Mouse (Mus musculus): Measurements from ENCODE around the gene Clnk. TPM values are rescaled to one million over a fixed set of nuclear protein-coding genes. Genes with fewer than 3 reads are reported as not detected.
"Not testable (repeated sequence)": the region's sequence is repeated elsewhere in the genome, so short reads cannot be mapped to it uniquely, and the experiment has no call there.

The Clnk gene
- polyA plus RNA-seq (2017; shearing (Covaris generic)) = not detected

GRCm38 (mm10) chr5:38876622-38877021, at the start of gene Clnk:
Gene Clnk (minus strand): TSS chr5:38876812.
- no peak for ATAC-seq

GRCm38 (mm10) chr5:38905271-38905670, 28.7 kb upstream of the Clnk start:
- no peak for ATAC-seq

- ATAC-seq = no peak
These were observed 28.0 kb upstream of the Clnk start for GRCm38 (mm10) chr5:38904528-38905044.

- no peak for ATAC-seq
These were observed 26.3 kb upstream of the Clnk start for GRCm38 (mm10) chr5:38902889-38903288.

GRCm38 (mm10) chr5:38899051-38899450, 22.4 kb upstream of the Clnk start:
- no peak for ATAC-seq

- no peak for ATAC-seq
These were observed 12.0 kb upstream of the Clnk start for GRCm38 (mm10) chr5:38888646-38889045.

- no peak for ATAC-seq
These were observed 10.1 kb upstream of the Clnk start for GRCm38 (mm10) chr5:38886623-38887275.

- ATAC-seq = not testable (repeated sequence)
These were observed 6.0 kb upstream of the Clnk start for GRCm38 (mm10) chr5:38882635-38883034.

GRCm38 (mm10) chr5:38881728-38882620, 5.4 kb upstream of the Clnk start:
- ATAC-seq = no peak

GRCm38 (mm10) chr5:38881416-38881727, 4.8 kb upstream of the Clnk start:
- ATAC-seq = no peak

GRCm38 (mm10) chr5:38879989-38880706, 3.5 kb upstream of the Clnk start:
- ATAC-seq = no peak

GRCm38 (mm10) chr5:38875403-38875802, 1.2 kb downstream of the Clnk start:
- ATAC-seq = no peak

GRCm38 (mm10) chr5:38874931-38875330, 1.7 kb downstream of the Clnk start:
- ATAC-seq = no peak

- no peak for ATAC-seq
These were observed 3.7 kb downstream of the Clnk start for GRCm38 (mm10) chr5:38872906-38873305.

- ATAC-seq = no peak
These were observed 5.0 kb downstream of the Clnk start for GRCm38 (mm10) chr5:38871591-38871990.

GRCm38 (mm10) chr5:38870485-38870884, 6.1 kb downstream of the Clnk start:
- ATAC-seq = no peak

GRCm38 (mm10) chr5:38869976-38870375, 6.6 kb downstream of the Clnk start:
- no peak for ATAC-seq

GRCm38 (mm10) chr5:38864624-38865023, 12.0 kb downstream of the Clnk start:
- ATAC-seq = peak; percentile 97

GRCm38 (mm10) chr5:38863029-38863428, 13.6 kb downstream of the Clnk start:
- ATAC-seq = no peak

GRCm38 (mm10) chr5:38862288-38862985, 14.2 kb downstream of the Clnk start:
- no peak for ATAC-seq

GRCm38 (mm10) chr5:38858015-38858721, 18.4 kb downstream of the Clnk start:
- no peak for ATAC-seq

- no peak for ATAC-seq
These were observed 19.0 kb downstream of the Clnk start for GRCm38 (mm10) chr5:38857591-38857990.
